Mouse (Mus musculus): ENCODE data around the gene Trim67. TPM values are rescaled to one million over a fixed set of nuclear protein-coding genes. Genes with fewer than 3 reads are reported as not detected.

Gene Trim67
- polyA plus RNA-seq, 1 experiment from 2014 or later = 0.17 TPM

- H3K36me3 ChIP-seq (ENCODE audit: control insufficient read depth, insufficient read depth) = no peaks in the 10 kb centered on the region
- H3K27me3 ChIP-seq (ENCODE audit: control insufficient read depth, insufficient read depth, low read length) = peaks cover 2% of the 10 kb centered on the region; the same call in 1 of the 2 replicates
- H3K4me2 ChIP-seq (ENCODE audit: low read depth, low read length) = no peak overlapping the region
- peaks cover 8% of the 10 kb centered on the region for H3K9me3 ChIP-seq (replicated peaks; ENCODE audit: control insufficient read depth, low read length)
- no peak for ATAC-seq (replicated peaks; ENCODE audit: extremely low read depth, insufficient read depth, low FRiP score)
- H3K4me3 ChIP-seq (ENCODE audit: low read length) = no peak overlapping the region
- no peaks in the 10 kb centered on the region for H3K4me1 ChIP-seq (ENCODE audit: control insufficient read depth, insufficient read depth, low read length)
- H3K27ac ChIP-seq (ENCODE audit: low read length) = no peak overlapping the region
- no peak overlapping the region for H3K9ac ChIP-seq (ENCODE audit: low read length)
- 51% methylated on average over 6 of the region's 6 CpGs for WGBS
Measured at GRCm38 (mm10) chr8:124819612-124820115, 26.8 kb downstream of the Trim67 start.

GRCm38 (mm10) chr8:124820125-124820524 is 27.2 kb downstream of the Trim67 start:
- H3K4me2 ChIP-seq (ENCODE audit: low read depth, low read length) = no peak overlapping the region
- H3K9ac ChIP-seq (ENCODE audit: low read length) = no peak overlapping the region
- H3K27ac ChIP-seq (ENCODE audit: low read length) = no peak overlapping the region
- H3K4me3 ChIP-seq (ENCODE audit: low read length) = no peak overlapping the region
- peaks cover 2% of the 10 kb centered on the region; the same call in 1 of the 2 replicates for H3K27me3 ChIP-seq (ENCODE audit: control insufficient read depth, insufficient read depth, low read length)
- no peaks in the 10 kb centered on the region for H3K4me1 ChIP-seq (ENCODE audit: control insufficient read depth, insufficient read depth, low read length)
- no peak for ATAC-seq (replicated peaks; ENCODE audit: extremely low read depth, insufficient read depth, low FRiP score)
- H3K36me3 ChIP-seq (ENCODE audit: control insufficient read depth, insufficient read depth) = no peaks in the 10 kb centered on the region
- WGBS = 35% methylated on average over 11 of the region's 11 CpGs
- H3K9me3 ChIP-seq (replicated peaks; ENCODE audit: control insufficient read depth, low read length) = peaks cover 8% of the 10 kb centered on the region

GRCm38 (mm10) chr8:124823497-124823896 is 30.6 kb downstream of the Trim67 start:
- ATAC-seq (replicated peaks; ENCODE audit: extremely low read depth, insufficient read depth, low FRiP score) = no peak
- Histone ChIP-seq H3K4me2 (ENCODE audit: low read depth, low read length) (no peak overlapping the region), H3K9ac (ENCODE audit: low read length) (no peak overlapping the region), H3K36me3 (ENCODE audit: control insufficient read depth, insufficient read depth) (no peaks in the 10 kb centered on the region), H3K9me3 (replicated peaks; ENCODE audit: control insufficient read depth, low read length) (no peaks in the 10 kb centered on the region; the same call in 1 of the 2 replicates), H3K4me1 (ENCODE audit: control insufficient read depth, insufficient read depth, low read length) (peaks cover 6% of the 10 kb centered on the region; the same call in 1 of the 2 replicates), H3K27ac (ENCODE audit: low read length) (no peak overlapping the region), H3K27me3 (ENCODE audit: control insufficient read depth, insufficient read depth, low read length) (peaks cover 2% of the 10 kb centered on the region; the same call in 1 of the 2 replicates), H3K4me3 (ENCODE audit: low read length) (no peak overlapping the region)
- WGBS = 83% methylated on average over 6 of the region's 6 CpGs

GRCm38 (mm10) chr8:124826658-124827057 is 33.8 kb downstream of the Trim67 start:
- Histone ChIP-seq H3K9ac (ENCODE audit: low read length) (no peak overlapping the region), H3K4me3 (ENCODE audit: low read length) (no peak overlapping the region), H3K27me3 (ENCODE audit: control insufficient read depth, insufficient read depth, low read length) (no peaks in the 10 kb centered on the region), H3K4me1 (ENCODE audit: control insufficient read depth, insufficient read depth, low read length) (peaks cover 6% of the 10 kb centered on the region; the same call in 1 of the 2 replicates), H3K9me3 (replicated peaks; ENCODE audit: control insufficient read depth, low read length) (no peaks in the 10 kb centered on the region; the same call in 1 of the 2 replicates), H3K27ac (ENCODE audit: low read length) (no peak overlapping the region), H3K36me3 (ENCODE audit: control insufficient read depth, insufficient read depth) (no peaks in the 10 kb centered on the region), H3K4me2 (ENCODE audit: low read depth, low read length) (no peak overlapping the region)
- WGBS = 28% methylated on average over 7 of the region's 7 CpGs
- no peak for ATAC-seq (replicated peaks; ENCODE audit: extremely low read depth, insufficient read depth, low FRiP score)

- Histone ChIP-seq H3K4me3 (ENCODE audit: low read length) (no peak overlapping the region), H3K36me3 (ENCODE audit: control insufficient read depth, insufficient read depth) (no peaks in the 10 kb centered on the region), H3K9me3 (replicated peaks; ENCODE audit: control insufficient read depth, low read length) (no peaks in the 10 kb centered on the region; the same call in 1 of the 2 replicates), H3K4me2 (ENCODE audit: low read depth, low read length) (no peak overlapping the region), H3K9ac (ENCODE audit: low read length) (no peak overlapping the region), H3K27ac (ENCODE audit: low read length) (no peak overlapping the region), H3K27me3 (ENCODE audit: control insufficient read depth, insufficient read depth, low read length) (no peaks in the 10 kb centered on the region), H3K4me1 (ENCODE audit: control insufficient read depth, insufficient read depth, low read length) (peaks cover 6% of the 10 kb centered on the region; the same call in 1 of the 2 replicates)
- 2% methylated on average over 5 of the region's 5 CpGs for WGBS
- ATAC-seq (replicated peaks; ENCODE audit: extremely low read depth, insufficient read depth, low FRiP score) = no peak; the same call in 1 of the 2 replicates
Measured at GRCm38 (mm10) chr8:124827387-124827786, 34.5 kb downstream of the Trim67 start.

- H3K4me2 ChIP-seq (ENCODE audit: low read depth, low read length) = no peak overlapping the region
- H3K4me1 ChIP-seq (ENCODE audit: control insufficient read depth, insufficient read depth, low read length) = peaks cover 14% of the 10 kb centered on the region
- whole genome bisulfite sequencing = 81% methylated on average over 24 of the region's 24 CpGs
- H3K36me3 ChIP-seq (ENCODE audit: control insufficient read depth, insufficient read depth) = no peaks in the 10 kb centered on the region
- H3K27me3 ChIP-seq (ENCODE audit: control insufficient read depth, insufficient read depth, low read length) = no peaks in the 10 kb centered on the region
- no peak overlapping the region for H3K9ac ChIP-seq (ENCODE audit: low read length)
- ATAC-seq (replicated peaks; ENCODE audit: extremely low read depth, insufficient read depth, low FRiP score) = no peak
- no peak overlapping the region for H3K27ac ChIP-seq (ENCODE audit: low read length)
- H3K9me3 ChIP-seq (replicated peaks; ENCODE audit: control insufficient read depth, low read length) = no peaks in the 10 kb centered on the region; the same call in 1 of the 2 replicates
- H3K4me3 ChIP-seq (ENCODE audit: low read length) = no peak overlapping the region
Measured at GRCm38 (mm10) chr8:124828561-124829240, 35.8 kb downstream of the Trim67 start.

- Histone ChIP-seq H3K9me3 (replicated peaks; ENCODE audit: control insufficient read depth, low read length) (no peaks in the 10 kb centered on the region), H3K4me3 (ENCODE audit: low read length) (no peak overlapping the region)
- 70% methylated on average over 13 of the region's 13 CpGs for WGBS
Measured at GRCm38 (mm10) chr8:124830050-124830449, 37.2 kb downstream of the Trim67 start.

GRCm38 (mm10) chr8:124831531-124831930 is 38.6 kb downstream of the Trim67 start:
- Histone ChIP-seq H3K36me3 (ENCODE audit: control insufficient read depth, insufficient read depth) (no peaks in the 10 kb centered on the region), H3K27ac (ENCODE audit: low read length) (no peak overlapping the region), H3K9ac (ENCODE audit: low read length) (no peak overlapping the region), H3K4me3 (ENCODE audit: low read length) (no peak overlapping the region), H3K4me1 (ENCODE audit: control insufficient read depth, insufficient read depth, low read length) (peaks cover 18% of the 10 kb centered on the region), H3K9me3 (replicated peaks; ENCODE audit: control insufficient read depth, low read length) (no peaks in the 10 kb centered on the region), H3K4me2 (ENCODE audit: low read depth, low read length) (no peak overlapping the region), H3K27me3 (ENCODE audit: control insufficient read depth, insufficient read depth, low read length) (no peaks in the 10 kb centered on the region)
- 84% methylated on average over 6 of the region's 6 CpGs for WGBS
- ATAC-seq (replicated peaks; ENCODE audit: extremely low read depth, insufficient read depth, low FRiP score) = no peak

More at GRCm38 (mm10) chr8:124830050-124830449, 37.2 kb downstream of the Trim67 start:
- H3K27me3 ChIP-seq (ENCODE audit: control insufficient read depth, insufficient read depth, low read length) = no peaks in the 10 kb centered on the region
- H3K9ac ChIP-seq (ENCODE audit: low read length) = no peak overlapping the region
- peaks cover 18% of the 10 kb centered on the region for H3K4me1 ChIP-seq (ENCODE audit: control insufficient read depth, insufficient read depth, low read length)
- no peaks in the 10 kb centered on the region for H3K36me3 ChIP-seq (ENCODE audit: control insufficient read depth, insufficient read depth)
- no peak overlapping the region for H3K4me2 ChIP-seq (ENCODE audit: low read depth, low read length)
- H3K27ac ChIP-seq (ENCODE audit: low read length) = no peak overlapping the region
- ATAC-seq (replicated peaks; ENCODE audit: extremely low read depth, insufficient read depth, low FRiP score) = no peak

- H3K9me3 ChIP-seq (replicated peaks; ENCODE audit: control insufficient read depth, low read length) = no peaks in the 10 kb centered on the region
- no peak overlapping the region for H3K9ac ChIP-seq (ENCODE audit: low read length)
- peaks cover 18% of the 10 kb centered on the region for H3K4me1 ChIP-seq (ENCODE audit: control insufficient read depth, insufficient read depth, low read length)
- no peaks in the 10 kb centered on the region for H3K27me3 ChIP-seq (ENCODE audit: control insufficient read depth, insufficient read depth, low read length)
- no peak for ATAC-seq (replicated peaks; ENCODE audit: extremely low read depth, insufficient read depth, low FRiP score)
- H3K36me3 ChIP-seq (ENCODE audit: control insufficient read depth, insufficient read depth) = no peaks in the 10 kb centered on the region
- H3K27ac ChIP-seq (ENCODE audit: low read length) = no peak overlapping the region
- 69% methylated on average over 6 of the region's 6 CpGs for WGBS
- no peak overlapping the region for H3K4me2 ChIP-seq (ENCODE audit: low read depth, low read length)
- H3K4me3 ChIP-seq (ENCODE audit: low read length) = no peak overlapping the region
Measured at GRCm38 (mm10) chr8:124831941-124832340, 39.0 kb downstream of the Trim67 start.
